Mouse (Mus musculus) hematopoietic multipotent progenitor cell, adult 10-12 weeks (in vitro differentiated cells): ENCODE data around the gene Olfr1175-ps. TPM values are rescaled to one million over a fixed set of nuclear protein-coding genes. Genes with fewer than 3 reads are reported as not detected.

Experiments used
- polyA plus RNA-seq: library from polyadenylated mRNA; stranded (reverse); fragments of >175 nt; gene quantifications from 2 replicates; pipeline ENCODE4 v1.2.3, GENCODE M21; 2012; ENCODE audit warnings: low replicate concordance

Gene Olfr1175-ps
- not detected in 2 replicates for polyA plus RNA-seq

GRCm38 (mm10) chr2:88327115-88327514 lies at the start of gene Olfr1175-ps:
Gene Olfr1175-ps, minus strand, starts transcription at chr2:88327215.

GRCm38 (mm10) chr2:88346392-88346791 lies 19.4 kb upstream of the Olfr1175-ps start, which contains the start of gene Olfr1177-ps:
Gene Olfr1177-ps, minus strand, starts transcription at chr2:88346492.

DNA sequence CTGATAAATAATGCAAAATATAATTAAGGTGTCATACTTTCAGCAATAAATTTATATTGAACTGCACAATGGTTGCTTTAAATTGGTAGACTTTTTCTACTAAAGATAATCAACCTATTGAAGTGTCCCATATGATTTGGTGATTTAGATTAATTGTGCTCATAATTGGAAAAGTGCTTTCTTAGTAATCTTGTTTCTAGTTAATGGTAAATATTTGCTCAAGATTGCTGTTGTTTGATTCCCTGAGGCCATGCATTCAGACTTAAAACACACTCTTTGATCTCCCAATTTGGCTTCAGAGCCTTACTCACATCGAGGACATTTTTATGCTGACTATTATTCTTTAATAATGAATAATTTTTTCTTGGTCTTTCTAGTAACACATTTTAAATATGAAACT lies 9.4 kb upstream of the Olfr1175-ps start, which contains the start of gene Olfr1176:
TSS of gene Olfr1176 (plus strand) at position 301 of the 400 bp plus-strand sequence.

GRCm38 (mm10) chr2:88315035-88315434 lies 12.0 kb downstream of the Olfr1175-ps start, which contains the start of gene Olfr1174-ps:
Gene Olfr1174-ps, minus strand, starts transcription at chr2:88315135.

DNA sequence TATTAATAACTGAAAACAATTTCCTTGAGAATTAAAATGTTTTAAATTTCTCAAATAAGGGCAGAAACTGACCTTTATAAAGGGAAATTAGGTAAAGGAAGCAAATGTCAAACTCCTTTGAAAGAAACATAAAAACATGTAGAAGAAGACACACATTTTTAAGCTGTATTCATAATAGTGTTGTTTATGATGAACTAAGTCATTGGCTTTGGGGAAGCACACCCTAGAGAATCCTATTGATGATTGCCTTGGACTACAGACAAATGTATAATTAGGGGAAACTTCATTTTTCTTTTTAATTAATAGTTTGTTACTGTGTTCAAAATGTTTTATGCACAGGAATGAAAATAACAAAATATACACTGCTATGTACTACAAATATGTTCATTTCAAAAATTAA lies 47.2 kb downstream of the Olfr1175-ps start, which contains the start of gene Olfr1173:
TSS of gene Olfr1173 (minus strand) at position 101 of the 400 bp plus-strand sequence.

Other genes with a start within 250 kb of the Olfr1175-ps start
- gene Olfr1164, start 233.2 kb downstream of the Olfr1175-ps start, polyA plus RNA-seq: not detected in 2 replicates
- gene Olfr1166, start 198.9 kb downstream of the Olfr1175-ps start, polyA plus RNA-seq: not detected in 2 replicates
- not detected in 2 replicates for gene Olfr1167, start 172.0 kb downstream of the Olfr1175-ps start, polyA plus RNA-seq
- gene Olfr1168, start 145.3 kb downstream of the Olfr1175-ps start, polyA plus RNA-seq: not detected in 2 replicates
- not detected in 2 replicates for gene Olfr1170, start 98.9 kb downstream of the Olfr1175-ps start, polyA plus RNA-seq
- gene Olfr1173, start 47.3 kb downstream of the Olfr1175-ps start, polyA plus RNA-seq: not detected in 2 replicates
- not detected in 2 replicates for gene Olfr1174-ps, start 12.1 kb downstream of the Olfr1175-ps start, polyA plus RNA-seq
- not detected in 2 replicates for gene Olfr1176, start 9.5 kb upstream of the Olfr1175-ps start, polyA plus RNA-seq
- not detected in 2 replicates for gene Olfr1177-ps, start 19.3 kb upstream of the Olfr1175-ps start, polyA plus RNA-seq
- gene Olfr1178, start 59.8 kb upstream of the Olfr1175-ps start, polyA plus RNA-seq: not detected in 2 replicates
- not detected in 2 replicates for gene Olfr1179, start 79.2 kb upstream of the Olfr1175-ps start, polyA plus RNA-seq
- gene Olfr1180, start 91.9 kb upstream of the Olfr1175-ps start, polyA plus RNA-seq: not detected in 2 replicates
- not detected in 2 replicates for gene Olfr1181, start 99.0 kb upstream of the Olfr1175-ps start, polyA plus RNA-seq
- gene Gm13757, start 121.9 kb upstream of the Olfr1175-ps start, polyA plus RNA-seq: not detected in 2 replicates
- not detected in 2 replicates for gene Olfr1183, start 127.7 kb upstream of the Olfr1175-ps start, polyA plus RNA-seq
- not detected in 2 replicates for gene Olfr1184, start 156.4 kb upstream of the Olfr1175-ps start, polyA plus RNA-seq
- not detected in 2 replicates for gene Olfr1185-ps1, start 166.1 kb upstream of the Olfr1175-ps start, polyA plus RNA-seq
- not detected in 2 replicates for gene Olfr1186, start 191.3 kb upstream of the Olfr1175-ps start, polyA plus RNA-seq
- not detected in 2 replicates for gene Olfr1188, start 229.7 kb upstream of the Olfr1175-ps start, polyA plus RNA-seq